Mouse (Mus musculus): ENCODE results near the gene Apba1. TPM values are rescaled to one million over a fixed set of nuclear protein-coding genes. Genes with fewer than 3 reads are reported as not detected.
A peak's percentile ranks its signal among the peaks of the same experiment; 100 is the strongest.

Apba1 gene
- polyA plus RNA-seq, 2 experiments, result 0.04 to 0.07 TPM

DNA sequence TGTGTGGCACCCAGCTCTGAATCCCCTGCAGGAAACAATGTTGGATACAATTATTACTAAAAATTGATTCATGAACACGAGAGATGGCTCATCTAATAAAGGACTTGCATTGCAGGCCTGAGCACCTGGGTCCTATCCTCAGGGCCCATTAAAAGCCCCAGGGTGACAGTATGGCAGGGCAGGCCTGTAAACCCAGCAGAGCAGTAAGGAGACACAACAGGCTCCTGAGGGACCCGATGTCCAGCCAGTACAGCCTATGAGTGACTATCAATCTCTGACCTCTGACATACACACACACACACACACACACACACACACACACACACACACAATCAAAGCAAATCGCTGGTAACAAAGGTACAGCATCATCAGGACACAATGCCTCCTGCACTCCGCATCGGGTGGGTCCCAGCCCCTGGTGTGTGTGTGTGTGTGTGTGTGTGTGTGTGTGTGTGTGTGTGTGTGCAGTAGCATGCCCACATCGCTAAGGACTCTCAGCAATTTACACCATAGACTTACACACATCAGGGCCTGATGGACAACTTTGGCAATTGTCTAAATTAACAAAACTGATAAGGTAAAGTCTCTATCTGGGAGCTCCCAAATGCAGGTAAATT is 202.3 kb downstream of the Apba1 start:
- Histone ChIP-seq H3K27ac (no peak overlapping the region), H3K4me3 (ENCODE audit: insufficient read depth in 1 of 2, low read depth in 2 of 2, low read length in 2 of 2) (no peak overlapping the region), H3K4me2 (ENCODE audit: low read depth) (no peak overlapping the region), H3K36me3 (replicated peaks; ENCODE audit: control insufficient read depth, insufficient read depth, low read depth) (no peaks in the 10 kb centered on the region), H3K4me1 (replicated peaks; ENCODE audit: control insufficient read depth in 2 of 2, insufficient read depth in 2 of 2, low read length in 1 of 2) (no peaks in the 10 kb centered on the region), H3K9ac (replicated peaks) (no peak overlapping the region), H3K9me3 (ENCODE audit: control insufficient read depth, low read length) (no peaks in the 10 kb centered on the region), H3K27me3 (ENCODE audit: control insufficient read depth, insufficient read depth, low read length) (no peaks in the 10 kb centered on the region)
- ATAC-seq (ENCODE audit: insufficient read depth) (no peak), DNase-seq (ENCODE audit: low read depth in 3 of 3, low spot score in 3 of 3) (no peak)
- 58% methylated on average over 6 of the region's 6 CpGs for WGBS (ENCODE audit: insufficient replicate concordance)
- TF ChIP-seq CTCF (IDR thresholded peaks at IDR 0.05; ENCODE audit: low read depth) (no peak), EP300 (IDR thresholded peaks at IDR 0.05; ENCODE audit: low read depth) (no peak)

DNA sequence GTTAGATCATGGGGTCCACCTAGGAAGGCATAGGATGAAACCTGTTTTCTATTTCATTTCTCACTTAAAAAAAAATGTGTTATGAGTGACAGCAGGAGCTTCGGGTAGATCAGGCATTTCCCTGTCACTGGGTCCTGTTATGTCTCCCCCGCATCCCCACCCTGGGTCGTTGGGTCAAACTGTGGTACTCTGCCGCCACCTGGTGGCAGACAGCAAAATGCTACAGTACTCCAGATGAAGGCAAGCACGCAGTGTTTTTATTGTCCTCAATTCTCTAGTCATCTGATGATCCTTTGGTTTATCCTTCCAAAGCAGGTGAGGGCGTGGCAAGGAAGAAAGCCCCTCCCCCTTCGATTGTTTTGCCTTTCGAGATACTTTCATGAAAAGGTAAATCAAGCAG is 202.8 kb downstream of the Apba1 start:
- Histone ChIP-seq H3K4me3 (ENCODE audit: insufficient read depth in 1 of 2, low read depth in 2 of 2, low read length in 2 of 2) (no peak overlapping the region), H3K27ac (no peak overlapping the region), H3K4me1 (replicated peaks; ENCODE audit: control insufficient read depth in 2 of 2, insufficient read depth in 2 of 2, low read length in 1 of 2) (no peaks in the 10 kb centered on the region), H3K27me3 (ENCODE audit: control insufficient read depth, insufficient read depth, low read length) (no peaks in the 10 kb centered on the region), H3K9ac (replicated peaks) (no peak overlapping the region), H3K9me3 (ENCODE audit: control insufficient read depth, low read length) (no peaks in the 10 kb centered on the region), H3K36me3 (replicated peaks; ENCODE audit: control insufficient read depth, insufficient read depth, low read depth) (no peaks in the 10 kb centered on the region), H3K4me2 (ENCODE audit: low read depth) (no peak overlapping the region)
- 1% methylated on average over 8 of the region's 8 CpGs for WGBS (ENCODE audit: insufficient replicate concordance)
- no peak for TF ChIP-seq EP300 (IDR thresholded peaks at IDR 0.05; ENCODE audit: low read depth)
- TF ChIP-seq CTCF (IDR thresholded peaks at IDR 0.05; ENCODE audit: low read depth), result peak; percentile 85
- no peak for ATAC-seq (ENCODE audit: insufficient read depth)
- DNase-seq (ENCODE audit: low read depth in 3 of 3, low spot score in 3 of 3), result peak; percentile 4 to 12 (median 11)

DNA sequence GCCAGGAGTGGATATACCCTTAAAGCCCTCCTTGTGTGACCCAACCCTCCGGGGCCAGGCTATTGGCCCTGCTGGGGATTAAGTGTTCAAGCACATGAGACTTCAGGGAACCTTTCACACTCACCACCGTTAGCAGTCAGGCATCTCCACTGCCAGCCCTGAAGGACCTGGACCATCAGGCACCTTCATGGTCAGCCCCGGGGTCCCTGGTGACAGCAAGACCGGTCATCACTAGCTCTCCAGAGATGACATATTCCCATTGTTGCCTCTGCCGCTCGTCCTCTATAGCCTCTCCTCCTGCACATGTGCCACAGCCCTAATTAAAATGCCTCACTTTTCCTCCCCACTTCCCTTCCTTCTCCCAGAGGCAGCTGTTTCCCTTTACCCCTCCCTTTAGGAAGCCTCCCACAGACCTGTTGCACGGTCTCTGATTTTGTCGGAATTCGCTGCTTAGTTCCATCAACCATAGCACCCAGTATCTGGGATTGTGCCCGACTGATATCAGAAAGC is 205.8 kb downstream of the Apba1 start:
- ATAC-seq (ENCODE audit: insufficient read depth) (no peak), DNase-seq (ENCODE audit: low read depth in 3 of 3, low spot score in 3 of 3) (no peak)
- WGBS (ENCODE audit: insufficient replicate concordance), result 47% methylated on average over 10 of the region's 10 CpGs
- Histone ChIP-seq H3K4me2 (ENCODE audit: low read depth) (no peak overlapping the region), H3K9me3 (ENCODE audit: control insufficient read depth, low read length) (no peaks in the 10 kb centered on the region), H3K9ac (replicated peaks) (no peak overlapping the region), H3K4me3 (ENCODE audit: insufficient read depth in 1 of 2, low read depth in 2 of 2, low read length in 2 of 2) (no peak overlapping the region), H3K36me3 (replicated peaks; ENCODE audit: control insufficient read depth, insufficient read depth, low read depth) (no peaks in the 10 kb centered on the region), H3K27me3 (ENCODE audit: control insufficient read depth, insufficient read depth, low read length) (no peaks in the 10 kb centered on the region), H3K27ac (no peak overlapping the region), H3K4me1 (replicated peaks; ENCODE audit: control insufficient read depth in 2 of 2, insufficient read depth in 2 of 2, low read length in 1 of 2) (no peaks in the 10 kb centered on the region)
- no peak for TF ChIP-seq CTCF (IDR thresholded peaks at IDR 0.05; ENCODE audit: low read depth)

DNA sequence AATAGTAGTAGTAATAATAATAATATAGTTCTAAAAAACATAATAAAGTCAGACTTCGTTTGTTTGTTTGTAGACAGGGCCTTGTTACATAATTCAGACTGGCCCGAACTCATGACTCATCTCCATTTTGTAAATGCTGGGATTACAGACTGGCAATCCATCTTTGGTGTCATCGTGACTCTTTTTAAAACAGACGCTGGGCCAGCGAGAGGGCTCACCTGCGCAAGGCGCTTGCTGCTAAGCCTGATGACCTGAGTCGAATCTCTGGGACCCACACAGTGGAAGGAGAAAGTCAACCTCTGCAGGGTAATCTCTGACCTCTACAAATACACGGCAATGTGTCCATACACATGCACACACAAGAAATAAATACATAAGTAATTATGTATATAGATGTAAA is 207.7 kb downstream of the Apba1 start:
- Histone ChIP-seq H3K4me2 (ENCODE audit: low read depth) (no peak overlapping the region), H3K27me3 (ENCODE audit: control insufficient read depth, insufficient read depth, low read length) (no peaks in the 10 kb centered on the region), H3K4me1 (replicated peaks; ENCODE audit: control insufficient read depth in 2 of 2, insufficient read depth in 2 of 2, low read length in 1 of 2) (no peaks in the 10 kb centered on the region), H3K27ac (no peak overlapping the region), H3K9ac (replicated peaks) (no peak overlapping the region), H3K36me3 (replicated peaks; ENCODE audit: control insufficient read depth, insufficient read depth, low read depth) (no peaks in the 10 kb centered on the region), H3K4me3 (ENCODE audit: insufficient read depth in 1 of 2, low read depth in 2 of 2, low read length in 2 of 2) (no peak overlapping the region), H3K9me3 (ENCODE audit: control insufficient read depth, low read length) (no peaks in the 10 kb centered on the region)
- 72% methylated on average over 9 of the region's 9 CpGs for WGBS (ENCODE audit: insufficient replicate concordance)
- TF ChIP-seq CTCF (IDR thresholded peaks at IDR 0.05; ENCODE audit: low read depth), result no peak
- no peak for TF ChIP-seq EP300 (IDR thresholded peaks at IDR 0.05; ENCODE audit: low read depth)
- ATAC-seq (ENCODE audit: insufficient read depth) (no peak), DNase-seq (ENCODE audit: low read depth in 3 of 3, low spot score in 3 of 3) (no peak)

DNA sequence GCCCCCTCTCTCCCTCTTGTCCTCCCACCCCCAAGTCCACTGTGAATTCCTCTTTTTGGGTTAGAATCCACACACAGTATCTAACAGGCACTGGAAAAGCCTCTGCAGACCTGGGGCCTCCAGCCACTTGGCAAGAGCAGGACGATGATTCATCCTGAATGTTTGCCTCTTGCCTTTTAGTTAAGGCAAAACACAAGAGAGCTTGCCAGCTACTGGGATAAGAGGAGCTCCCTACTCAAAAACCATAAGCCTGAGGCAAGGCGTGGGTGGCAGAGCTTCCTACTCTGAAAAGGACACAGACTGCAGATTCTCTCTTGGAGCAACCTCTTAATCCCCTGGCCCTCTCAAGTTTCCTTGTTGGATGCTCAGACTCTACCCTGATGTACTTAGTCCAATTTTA is 208.5 kb downstream of the Apba1 start:
- Histone ChIP-seq H3K9me3 (ENCODE audit: control insufficient read depth, low read length) (no peaks in the 10 kb centered on the region), H3K36me3 (replicated peaks; ENCODE audit: control insufficient read depth, insufficient read depth, low read depth) (no peaks in the 10 kb centered on the region), H3K9ac (replicated peaks) (no peak overlapping the region), H3K27ac (no peak overlapping the region), H3K27me3 (ENCODE audit: control insufficient read depth, insufficient read depth, low read length) (no peaks in the 10 kb centered on the region), H3K4me3 (ENCODE audit: insufficient read depth in 1 of 2, low read depth in 2 of 2, low read length in 2 of 2) (no peak overlapping the region), H3K4me1 (replicated peaks; ENCODE audit: control insufficient read depth in 2 of 2, insufficient read depth in 2 of 2, low read length in 1 of 2) (no peaks in the 10 kb centered on the region), H3K4me2 (ENCODE audit: low read depth) (no peak overlapping the region)
- no peak for ATAC-seq (ENCODE audit: insufficient read depth)
- WGBS (ENCODE audit: insufficient replicate concordance), result 40% methylated on average over 2 of the region's 2 CpGs
- no peak for TF ChIP-seq CTCF (IDR thresholded peaks at IDR 0.05; ENCODE audit: low read depth)
- TF ChIP-seq EP300 (IDR thresholded peaks at IDR 0.05; ENCODE audit: low read depth), result no peak
- no peak for DNase-seq (ENCODE audit: low read depth in 3 of 3, low spot score in 3 of 3)

All from liver, embryonic 14.5 days (tissue).